Mouse (Mus musculus) frontal cortex, postnatal 36 days (tissue): ENCODE measurements around the gene Sult4a1.
A peak's percentile ranks its signal among the peaks of the same experiment; 100 is the strongest.
"Not testable (repeated sequence)": the region's sequence is repeated elsewhere in the genome, so short reads cannot be mapped to it uniquely, and the experiment has no call there.

Source experiments
- DNase-seq, 2 experiments: peaks; one replicate each; pipeline ENCODE4 v3.0.0; 2022; ENCODE audit warnings: low spot score in 2 of 2

Gene Sult4a1

DNA sequence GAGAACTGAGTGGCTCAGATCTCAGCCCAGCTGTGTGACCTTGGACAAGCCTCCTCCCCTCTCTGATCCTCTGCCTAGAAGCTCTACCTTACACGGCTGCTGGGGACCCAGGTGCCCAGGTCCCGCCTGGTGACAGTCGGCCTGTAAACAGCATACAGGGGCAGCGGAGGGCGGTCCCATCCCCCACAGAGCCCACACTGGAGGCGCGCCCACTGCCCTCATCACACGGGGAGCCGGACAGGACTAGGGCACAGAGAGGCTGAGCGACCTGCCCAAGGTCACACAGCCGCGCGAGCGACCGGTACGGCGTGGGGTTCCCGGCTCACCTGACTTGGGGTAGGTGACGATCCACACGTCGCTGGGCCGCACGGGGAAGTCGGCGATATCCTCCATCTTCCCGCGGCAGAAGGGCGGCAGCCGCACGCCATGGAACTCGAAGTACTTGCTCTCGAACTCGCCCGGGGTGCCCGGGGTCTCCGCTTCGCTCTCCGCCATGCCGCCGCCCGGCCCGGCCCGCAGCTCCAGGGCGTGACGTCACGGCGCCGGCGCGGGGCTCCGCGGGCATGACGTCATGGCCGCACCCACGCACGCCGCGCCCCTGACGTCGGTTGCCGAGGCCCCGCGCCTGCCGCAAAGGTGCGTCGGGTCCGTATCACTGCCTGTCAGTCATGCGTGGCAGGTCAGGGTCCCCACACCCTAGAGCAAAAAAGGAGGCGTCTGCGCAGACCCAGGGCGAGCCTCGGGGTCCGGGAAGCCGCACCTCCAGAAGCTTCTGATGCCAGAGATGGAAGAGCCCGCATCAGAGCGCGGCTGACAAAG lies at the start of gene Sult4a1:
Gene Sult4a1, minus strand, starts transcription at position 650 of the 819 bp plus-strand sequence.
- peak; percentile 67 to 68 for DNase-seq

DNA sequence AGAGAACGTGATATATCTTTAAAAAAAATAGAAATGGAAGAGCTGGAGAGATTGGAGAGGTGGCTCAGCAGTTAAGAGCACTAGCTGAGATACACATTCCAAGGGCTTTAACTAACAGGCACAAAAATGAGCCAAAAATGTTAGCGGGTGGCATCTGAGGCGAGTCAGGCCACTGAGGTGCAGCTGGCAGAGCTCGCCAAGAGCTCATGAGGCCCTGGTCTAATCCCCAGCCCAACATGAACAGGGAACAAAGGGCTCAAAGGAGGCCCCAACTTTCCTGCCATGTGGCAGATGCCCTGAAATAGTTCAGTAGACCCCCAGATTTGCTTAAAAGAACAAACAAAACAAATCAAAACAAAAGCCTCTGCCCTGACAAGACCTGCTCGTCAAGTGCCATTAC lies 35.4 kb upstream of the Sult4a1 start:
- DNase-seq: no peak

DNA sequence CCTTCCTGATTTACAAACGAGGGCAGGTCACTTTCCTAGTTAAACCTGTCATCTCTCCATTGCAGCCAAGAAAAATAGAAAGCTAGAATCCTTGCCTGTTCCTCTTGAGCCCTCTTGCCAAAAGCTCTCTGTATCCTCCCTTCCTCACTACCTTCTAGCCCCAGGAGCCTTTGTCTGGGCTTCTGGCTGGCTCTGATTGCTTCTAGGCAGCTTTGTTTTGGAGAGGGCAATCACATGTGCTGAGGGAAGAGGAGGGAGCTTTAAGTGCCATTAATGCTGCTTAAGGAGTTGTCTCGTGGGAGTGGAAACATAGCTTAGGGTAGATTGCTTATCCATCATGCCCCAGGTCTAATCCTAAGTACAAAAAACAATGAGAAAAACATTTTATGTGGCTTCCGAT lies 34.6 kb upstream of the Sult4a1 start:
- DNase-seq: no peak

DNA sequence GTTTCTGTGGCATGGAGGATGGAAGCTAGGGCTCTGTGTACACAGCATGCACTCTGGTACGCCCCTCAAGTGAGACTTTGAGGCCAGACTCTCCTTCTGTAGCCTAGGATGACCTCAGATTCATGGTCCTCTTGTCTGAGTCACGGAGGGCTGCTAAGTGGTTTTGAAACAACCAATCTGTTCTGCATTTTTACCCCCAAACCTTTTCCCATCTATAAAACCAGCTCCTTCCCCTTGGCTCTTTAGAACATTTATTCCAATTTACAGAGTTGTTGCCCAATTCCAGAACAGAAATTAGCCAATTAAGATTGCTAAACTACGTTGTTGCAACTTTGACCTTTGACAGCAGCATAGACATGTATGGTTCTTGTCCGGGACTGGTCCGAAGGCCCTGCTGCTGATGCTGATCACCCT lies 34.0 kb upstream of the Sult4a1 start:
- no peak for DNase-seq

DNA sequence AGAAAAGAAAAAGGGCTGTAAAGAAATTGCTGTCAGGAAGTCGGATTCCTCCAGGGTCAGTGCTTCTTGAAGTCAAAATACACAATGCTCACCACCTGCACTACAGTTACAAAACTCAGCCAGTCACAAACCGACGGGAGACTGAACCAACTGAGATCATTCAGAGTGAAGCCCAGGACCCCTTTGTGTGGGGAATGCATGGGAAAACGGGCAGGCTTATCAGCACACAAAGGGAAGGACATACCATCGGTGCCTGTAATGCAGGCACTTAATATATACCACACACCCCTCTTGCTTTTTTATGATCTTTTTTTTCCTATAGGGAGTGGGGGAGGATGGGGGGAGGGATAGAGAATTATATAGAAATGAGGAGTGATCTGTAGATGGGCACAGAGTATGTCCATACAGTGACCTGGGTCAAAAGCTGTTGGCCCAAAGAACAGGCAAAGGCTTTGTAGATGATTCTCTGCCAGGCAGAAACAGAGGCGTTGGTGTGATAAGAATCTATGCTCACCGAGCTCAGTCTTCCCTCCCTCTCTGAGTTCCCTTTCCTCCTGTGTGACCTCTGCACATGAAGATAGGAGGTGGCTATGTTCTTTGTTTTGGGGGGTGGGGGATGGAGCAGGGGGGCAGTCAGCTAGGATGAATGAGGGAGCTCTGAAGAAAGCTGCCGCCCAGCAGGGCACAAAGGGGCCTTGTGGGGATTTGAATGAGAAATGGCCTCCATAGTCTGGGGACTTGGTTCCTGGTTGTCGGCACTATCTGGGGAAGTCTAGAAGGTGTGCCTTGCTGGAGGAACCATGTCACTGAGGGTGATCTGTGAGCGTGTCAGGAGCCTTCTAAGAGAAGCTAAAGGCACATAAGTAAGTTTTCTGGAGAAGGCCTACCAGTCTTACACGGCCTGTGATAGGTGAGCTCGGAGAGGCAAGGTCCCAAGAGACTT lies 31.2 kb upstream of the Sult4a1 start:
- no peak for DNase-seq

DNA sequence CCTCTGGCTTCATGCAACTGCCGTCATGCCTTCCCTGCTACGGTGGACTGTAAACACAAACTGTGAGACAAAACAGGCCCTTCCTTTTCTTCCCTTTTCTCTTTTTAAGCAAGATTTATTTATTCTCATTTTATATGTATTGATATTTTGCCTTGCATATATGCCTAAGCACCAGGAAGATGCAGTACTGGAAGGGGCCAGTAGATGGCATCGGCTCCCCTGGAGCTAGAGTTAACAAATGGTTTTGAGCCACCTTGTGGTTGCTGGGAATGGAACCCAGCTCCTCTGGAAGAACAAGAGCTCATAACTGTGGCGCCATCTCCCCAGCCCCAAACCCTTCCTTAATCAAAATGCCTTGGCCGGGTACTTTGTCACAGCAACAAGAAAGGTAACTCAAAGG lies 29.9 kb upstream of the Sult4a1 start:
- no peak for DNase-seq

DNA sequence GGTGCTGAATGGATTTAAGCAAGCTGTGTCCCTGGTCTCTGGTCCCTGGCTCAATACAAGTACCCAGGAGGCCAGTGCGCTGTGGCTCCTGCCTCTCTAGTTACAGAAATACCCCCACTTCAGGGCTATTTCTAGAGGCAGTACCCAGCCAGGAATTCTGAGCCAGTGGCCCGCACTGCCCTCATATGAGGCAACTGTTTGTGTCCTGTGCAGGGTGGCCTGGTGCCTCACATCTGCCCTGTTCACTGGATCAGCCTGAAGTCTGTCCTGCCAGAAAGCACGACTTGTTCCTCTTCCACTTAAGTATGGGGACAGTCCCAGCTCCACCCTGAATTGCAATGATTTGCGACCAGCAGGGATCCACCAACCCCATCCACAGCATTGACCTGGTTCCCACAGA lies 27.9 kb upstream of the Sult4a1 start:
- no peak for DNase-seq

DNA sequence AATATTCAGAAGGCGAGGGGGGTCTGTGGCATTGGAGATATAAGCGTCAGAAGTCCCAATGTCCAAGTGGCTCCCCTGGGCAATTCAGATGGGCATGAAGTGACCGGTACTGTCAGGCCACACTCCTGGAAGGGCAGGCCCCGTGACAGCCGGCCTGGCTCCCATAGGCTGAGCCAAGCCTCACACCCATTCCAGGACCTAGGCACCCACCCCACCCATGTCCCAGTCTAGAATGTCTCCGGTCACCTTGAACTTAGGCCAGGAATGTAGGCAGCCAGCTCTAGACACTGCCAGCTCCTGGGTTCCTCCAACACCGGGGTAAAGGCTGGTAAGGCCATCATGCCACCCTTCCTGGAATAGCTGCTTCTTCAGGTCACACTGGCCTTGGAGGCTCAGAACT lies 26.4 kb upstream of the Sult4a1 start:
- DNase-seq: no peak

DNA sequence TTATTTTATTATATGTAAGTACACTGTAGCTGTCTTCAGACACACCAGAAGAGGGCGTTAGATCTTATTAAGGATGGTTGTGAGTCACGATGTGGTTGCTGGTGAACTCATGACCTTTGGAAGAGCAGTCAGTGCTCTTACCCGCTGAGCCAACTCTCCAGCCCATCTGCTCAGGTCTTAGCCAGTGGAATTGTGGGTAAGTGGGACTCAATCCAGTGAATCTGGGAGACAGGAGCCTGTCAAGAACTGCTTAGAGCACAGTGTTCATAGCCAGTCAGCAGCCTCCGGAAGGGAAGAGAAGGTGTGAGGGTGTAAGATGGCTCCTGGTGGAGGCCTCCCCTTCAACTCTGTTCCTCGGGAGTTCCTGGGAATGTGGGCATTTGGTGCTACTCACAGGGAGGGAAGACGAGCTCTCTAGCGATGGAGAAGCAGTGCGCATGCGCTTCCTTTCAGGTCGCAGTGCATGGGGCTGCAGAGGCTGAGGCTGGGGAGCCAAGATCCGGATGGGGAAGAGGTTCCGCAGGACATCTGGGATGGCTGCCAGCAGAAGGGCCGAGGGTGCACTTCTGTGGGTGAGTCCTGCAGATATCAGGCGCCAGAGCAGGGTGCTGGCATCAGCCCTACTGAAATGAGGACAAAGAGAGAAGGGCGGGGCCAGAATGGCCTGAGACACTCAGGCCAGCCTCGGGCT lies 25.7 kb upstream of the Sult4a1 start:
- DNase-seq: peak in 1 of 2 experiments; percentile 10

DNA sequence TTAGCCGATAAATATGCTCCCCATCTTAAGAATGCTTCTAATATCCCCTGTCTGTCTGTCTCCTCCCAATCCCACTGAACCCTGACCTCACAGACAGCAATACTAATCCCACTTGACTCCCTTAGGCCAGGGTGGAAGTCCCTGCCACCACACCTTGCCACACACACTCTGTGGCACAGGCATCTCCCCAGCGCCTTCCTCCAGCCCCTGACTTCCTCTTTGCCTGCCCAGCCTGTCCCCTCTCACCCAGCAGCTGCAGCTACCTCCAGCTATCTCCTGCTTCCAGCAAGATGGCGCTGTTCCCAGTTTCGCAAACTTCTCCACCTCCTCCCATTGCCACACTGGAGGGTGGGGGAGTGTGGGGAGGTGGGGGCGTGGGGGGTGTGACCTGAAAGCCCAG lies 21.3 kb upstream of the Sult4a1 start:
- no peak for DNase-seq

DNA sequence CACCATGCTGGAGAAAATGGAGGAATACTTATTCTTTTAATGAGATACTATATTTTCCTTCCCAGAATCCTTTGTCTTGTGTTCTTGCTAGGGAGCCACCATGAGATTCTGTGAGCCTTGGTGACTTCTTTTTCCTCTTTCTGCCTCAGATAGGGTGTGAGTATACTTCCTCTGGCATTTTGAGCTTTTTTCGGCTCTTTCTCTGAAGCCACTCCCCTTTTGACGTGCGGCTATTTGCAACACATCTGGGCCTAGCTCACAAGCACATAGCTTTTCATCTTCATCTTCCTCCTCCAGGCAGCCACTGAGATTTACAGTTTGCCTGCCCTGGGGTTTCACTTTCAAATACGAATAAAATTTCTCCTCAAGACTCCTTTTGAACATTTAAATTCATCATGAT lies 20.9 kb upstream of the Sult4a1 start:
- no peak for DNase-seq

DNA sequence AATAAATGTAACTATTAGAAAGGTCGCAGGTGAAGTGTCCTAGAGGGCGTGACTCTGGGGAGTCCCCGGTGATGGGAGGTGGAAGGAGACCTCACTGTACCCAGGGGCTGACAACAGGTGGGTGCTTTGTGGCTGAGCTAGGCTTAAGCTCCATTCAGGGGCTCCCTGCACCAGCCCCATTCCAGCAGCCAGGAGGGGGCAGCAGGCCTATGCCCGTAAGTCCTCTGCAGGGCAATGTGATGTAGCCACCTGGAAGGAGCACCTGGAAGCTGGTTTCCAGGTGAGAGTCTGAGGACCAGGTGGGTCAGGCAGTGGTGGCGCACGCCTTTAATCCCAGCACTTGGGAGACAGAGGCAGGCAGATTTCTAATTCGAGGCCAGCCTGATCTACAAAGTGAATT lies 18.5 kb upstream of the Sult4a1 start:
- DNase-seq: no peak

DNA sequence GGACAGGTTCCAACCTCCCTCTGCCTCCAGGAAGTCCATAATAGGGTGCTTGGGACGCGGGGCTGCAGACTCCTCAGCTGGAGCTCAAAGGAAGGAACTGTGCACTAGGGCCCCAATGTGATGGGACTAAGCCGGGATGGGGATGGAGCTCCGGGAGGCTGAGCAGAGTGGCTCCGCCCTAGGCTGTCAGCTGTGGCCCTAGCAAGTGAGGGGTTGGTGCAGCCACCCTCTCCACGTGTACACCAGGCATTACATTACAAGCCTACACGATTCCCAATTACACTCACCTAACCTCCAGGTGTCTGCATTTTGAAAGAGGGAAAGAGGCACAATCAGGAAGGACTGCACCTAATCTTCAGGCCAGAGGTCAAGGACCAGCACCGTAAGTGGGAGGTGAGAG lies 17.5 kb upstream of the Sult4a1 start, which contains the start of gene Pnpla5:
Gene Pnpla5, minus strand, starts transcription at position 101 of the 400 bp plus-strand sequence.
- no peak for DNase-seq

DNA sequence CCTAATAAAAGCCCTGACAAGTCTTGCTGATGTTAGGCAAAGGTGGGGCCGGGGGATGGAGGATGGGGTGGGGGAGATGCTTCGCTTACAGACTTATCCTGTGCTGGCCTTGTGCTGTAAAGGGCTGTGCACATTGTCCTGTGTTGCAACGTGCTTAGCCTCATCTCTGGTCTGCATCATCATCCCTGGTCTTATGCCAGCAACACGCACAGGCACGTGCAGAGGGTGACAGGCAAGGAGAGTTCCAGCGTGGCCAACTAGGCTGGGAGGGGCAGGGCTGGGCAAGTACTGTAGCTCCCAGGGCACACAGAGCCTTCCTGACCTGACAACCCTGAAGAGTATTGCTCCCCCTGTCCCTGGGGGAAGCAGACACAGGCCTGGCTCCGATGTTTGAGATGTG lies 15.5 kb upstream of the Sult4a1 start:
- DNase-seq: no peak

DNA sequence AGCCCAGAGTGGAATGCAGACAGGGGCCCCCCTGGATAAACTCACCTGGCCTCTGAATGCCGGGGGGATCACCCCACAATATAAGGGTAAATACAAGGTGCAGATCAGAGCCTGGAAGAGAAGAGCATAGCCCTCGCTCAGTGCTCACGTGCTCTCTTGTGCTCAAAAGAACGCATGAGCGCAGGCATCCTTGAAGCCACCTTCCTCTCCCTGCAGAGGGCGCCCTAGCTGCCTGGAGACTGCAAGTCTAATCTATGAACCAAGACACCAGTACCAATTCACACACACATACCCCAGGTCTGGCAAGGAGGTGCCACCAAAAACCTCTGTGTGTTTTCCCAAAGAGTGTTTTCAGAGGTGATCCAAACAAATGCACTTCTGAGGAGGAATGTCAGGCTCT lies 15.1 kb upstream of the Sult4a1 start:
- DNase-seq: no peak

DNA sequence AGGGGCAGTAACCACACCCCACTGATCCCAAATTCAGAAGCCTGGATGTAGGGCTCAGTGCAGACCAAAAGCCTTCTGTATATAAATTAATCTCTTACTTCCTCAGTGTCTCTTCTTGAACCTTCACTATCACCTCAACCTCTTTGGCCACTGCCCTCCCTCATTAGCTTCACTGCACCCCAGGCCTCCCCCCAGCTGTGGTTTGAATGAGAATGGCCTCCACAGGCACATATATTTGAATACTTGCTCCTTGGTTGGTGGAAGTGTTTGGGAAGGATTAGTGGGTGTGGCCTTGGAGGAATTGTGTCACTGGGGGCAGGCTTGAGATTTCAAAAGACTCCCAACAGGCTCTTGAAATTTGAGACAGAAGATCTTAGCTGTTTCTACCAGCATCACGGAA lies 10.9 kb upstream of the Sult4a1 start:
- DNase-seq: no peak

DNA sequence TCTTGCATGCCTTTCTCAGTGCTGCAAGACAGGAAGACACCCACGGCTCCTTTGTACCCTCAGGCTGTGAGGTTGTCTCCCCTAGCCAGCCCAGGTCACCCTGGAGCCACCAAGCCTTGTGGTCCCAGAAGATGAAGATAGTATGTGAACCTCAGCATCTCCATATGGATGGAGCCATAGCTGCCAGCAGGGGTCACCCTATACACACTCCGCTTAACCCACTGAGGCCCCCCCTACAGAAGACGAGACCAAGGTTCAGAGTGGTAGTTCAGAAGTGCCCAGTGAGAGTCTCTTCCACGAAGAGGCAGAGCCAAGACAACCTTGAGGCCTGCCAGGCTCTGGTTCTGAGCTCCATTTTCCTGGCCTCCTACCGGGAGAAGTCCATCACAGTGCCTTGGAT lies 10.2 kb upstream of the Sult4a1 start:
- DNase-seq: no peak

DNA sequence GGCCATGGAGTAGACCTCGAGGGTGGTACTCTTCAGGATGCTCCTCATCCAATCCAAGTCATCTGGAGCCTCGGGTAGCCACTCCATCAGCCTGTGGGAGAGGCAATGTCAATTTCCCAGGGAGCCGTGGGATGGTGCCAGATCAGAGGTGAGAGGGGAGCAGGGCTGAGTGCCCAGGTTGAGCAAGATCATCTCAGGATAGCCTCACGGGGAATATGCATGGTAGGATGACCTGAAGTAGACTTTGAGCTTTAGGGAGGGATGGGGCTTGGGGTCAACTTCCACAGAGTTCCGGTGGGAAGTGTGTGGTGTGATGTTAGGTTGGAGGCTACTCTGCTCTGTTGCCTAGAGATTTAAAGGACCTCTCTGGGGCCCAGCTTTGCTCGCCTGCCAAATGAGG lies 8.3 kb upstream of the Sult4a1 start:
- no peak for DNase-seq

DNA sequence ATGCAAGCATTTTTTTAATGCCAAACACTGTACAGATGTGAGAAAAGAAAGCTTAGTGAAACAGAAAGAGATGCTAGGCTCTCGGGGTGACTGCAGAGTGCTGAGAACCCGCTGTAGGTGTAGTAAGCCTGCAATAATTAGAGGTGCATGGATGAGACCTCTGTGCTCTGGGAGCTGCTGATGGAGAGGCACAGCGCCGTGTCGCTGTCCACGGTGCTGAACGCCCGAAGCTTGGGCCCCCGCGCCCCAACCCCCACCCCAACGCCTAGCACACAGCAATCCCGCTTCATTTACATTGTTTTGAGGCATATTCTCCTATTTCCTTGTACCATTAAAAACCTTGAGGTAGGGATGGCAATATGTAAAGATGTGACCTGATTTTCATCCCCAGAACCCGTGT lies 3.3 kb upstream of the Sult4a1 start:
- DNase-seq: no peak

DNA sequence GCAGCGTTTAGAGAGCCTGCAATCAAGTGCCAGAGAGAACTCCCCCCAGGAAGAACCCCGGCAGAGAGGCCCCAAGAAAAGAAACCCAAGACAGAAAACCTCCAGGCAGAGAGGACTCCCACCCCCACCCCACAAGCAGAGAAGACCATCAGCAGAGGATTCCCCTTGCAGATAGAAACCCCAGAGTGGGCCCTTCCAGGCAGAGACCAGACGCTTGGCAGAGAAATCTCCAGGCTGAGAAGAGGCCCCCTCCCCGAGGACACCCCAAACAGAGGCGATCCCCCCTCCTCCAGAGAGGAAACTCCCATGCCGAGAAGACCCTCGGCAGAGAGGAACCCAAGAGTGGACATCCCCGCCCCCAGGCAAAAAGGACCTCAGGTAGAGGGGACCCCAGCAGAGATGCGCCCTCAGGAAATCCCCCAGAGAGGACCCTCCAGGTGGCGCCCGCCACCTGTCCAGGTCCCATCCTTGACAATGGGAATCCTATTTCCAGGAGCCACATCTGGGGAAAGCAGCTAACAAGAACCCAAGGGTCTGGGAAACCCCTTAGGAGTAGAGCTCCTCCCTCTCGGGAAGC lies 458 bp upstream of the Sult4a1 start:
- no peak for DNase-seq

DNA sequence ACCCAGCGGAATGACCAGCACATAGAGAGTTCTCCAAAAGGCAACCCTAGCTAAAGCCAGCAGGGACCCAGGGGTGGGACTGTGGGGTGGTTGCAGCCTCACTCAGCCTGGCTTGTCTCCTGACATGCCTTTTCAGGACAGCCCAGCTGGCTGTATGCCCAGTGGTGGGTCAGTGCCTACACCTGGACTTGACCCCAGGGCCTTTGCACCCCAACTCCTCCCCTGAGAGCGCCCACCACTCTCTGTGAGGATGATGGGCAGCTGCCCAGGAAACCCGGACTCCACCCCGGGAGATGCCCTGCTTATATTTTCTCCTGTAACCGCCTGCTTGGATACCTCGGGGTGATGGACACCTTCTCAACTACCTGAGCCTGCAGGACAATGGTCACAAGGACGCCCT lies 928 bp downstream of the Sult4a1 start:
- no peak for DNase-seq

DNA sequence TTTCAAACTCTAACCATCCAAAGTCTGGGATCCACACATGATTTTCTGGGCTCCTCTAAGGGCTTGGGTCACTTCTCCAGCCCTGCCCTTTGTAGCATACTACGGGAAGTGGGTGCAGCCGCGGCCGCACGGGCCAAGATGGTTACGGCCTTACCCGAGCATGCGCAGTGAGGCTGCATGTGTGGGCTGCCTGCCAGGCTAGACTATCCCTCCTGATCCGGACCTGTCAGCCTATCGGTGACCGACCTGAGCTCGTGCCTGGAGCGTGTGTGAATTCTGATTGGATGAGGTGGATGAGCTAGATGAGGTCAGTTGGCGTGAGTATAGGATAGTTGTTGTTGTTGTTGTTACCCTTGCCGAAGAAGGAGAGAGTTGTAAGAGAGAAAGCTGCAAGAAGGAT lies 8.0 kb downstream of the Sult4a1 start:
- DNase-seq: not testable (repeated sequence)
